8 mouse cellular contexts compared by ENCODE assay signal in the genomic region with DNA sequence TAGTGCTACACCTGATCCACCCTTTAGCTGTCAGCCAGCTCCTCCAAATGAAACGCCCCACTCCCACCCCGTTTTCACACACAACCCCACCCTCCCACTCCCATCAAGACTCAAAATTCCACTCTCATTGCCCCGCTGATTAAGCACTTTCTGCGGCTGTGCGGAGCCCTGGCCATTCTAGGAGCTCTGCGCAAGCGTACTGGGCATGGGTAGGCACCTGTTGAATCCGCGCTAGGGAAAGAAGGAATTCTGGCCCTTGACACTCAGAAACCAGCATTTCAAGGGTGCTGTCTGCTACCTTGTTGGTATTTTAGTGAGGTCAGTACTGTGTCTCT. TPM values are rescaled to one million over a fixed set of nuclear protein-coding genes. Genes with fewer than 3 reads are reported as not detected.
A peak's percentile ranks its signal among the peaks of the same experiment; 100 is the strongest.
DNase-seq lines count a peak whose midpoint lies in the region; ATAC-seq and TF ChIP-seq lines count a peak whose summit lies in the region.

No protein-coding gene starts in this region.

- WGBS in lung, postnatal 0 days: 3% methylated on average over 9 of the region's 9 CpGs
- WGBS in limb, embryonic 13.5 days: under 1% methylated on average over 9 of the region's 9 CpGs
- WGBS in small intestine, adult 2 months: 0% methylated on average over 9 of the region's 9 CpGs

- H3K4me1 ChIP-seq in lung, postnatal 0 days (ENCODE audit: insufficient read depth, low read depth, low read length): no peaks in the 10 kb centered on the region; the same call in 1 of the 2 replicates
- H3K4me1 ChIP-seq in limb, embryonic 13.5 days: peaks cover 3% of the 10 kb centered on the region; the same call in 1 of the 2 replicates
- H3K4me1 ChIP-seq in small intestine, adult 2 months (ENCODE audit: control insufficient read depth, insufficient read depth, insufficient read length, low read length): peaks cover 19% of the 10 kb centered on the region; the same call in 1 of the 2 replicates

- H3K27me3 ChIP-seq in lung, postnatal 0 days (replicated peaks; ENCODE audit: insufficient read depth, low read length): no peaks in the 10 kb centered on the region
- H3K27me3 ChIP-seq in limb, embryonic 13.5 days: peaks cover 39% of the 10 kb centered on the region
- H3K27me3 ChIP-seq in small intestine, adult 2 months (ENCODE audit: control insufficient read depth, insufficient read depth, low read length): no peaks in the 10 kb centered on the region

- TF ChIP-seq CTCF in lung, postnatal 0 days (IDR thresholded peaks at IDR 0.05): no peak
- TF ChIP-seq CTCF in small intestine, adult 2 months (IDR thresholded peaks at IDR 0.05; ENCODE audit: extremely low read depth, insufficient read length, insufficient replicate concordance, low read depth, low read length): no peak

- no peak for DNase-seq in cerebellum, postnatal 4 days (ENCODE audit: low spot score in 2 of 2)
- no peak for DNase-seq in lung, postnatal 0 days (ENCODE audit: low spot score)
- DNase-seq in lung, postnatal 25 days (ENCODE audit: low spot score): no peak
- DNase-seq in frontal cortex, postnatal 10 days (ENCODE audit: low spot score in 2 of 2): no peak

- peak overlapping the region; percentile 41 for H3K4me3 ChIP-seq in lung, postnatal 0 days (ENCODE audit: low read depth, low read length)
- peak overlapping the region; percentile 56 for H3K4me3 ChIP-seq in limb, embryonic 13.5 days
- peak overlapping the region; percentile 93 for H3K4me3 ChIP-seq in small intestine, adult 2 months (ENCODE audit: low read depth, low read length)

- H3K27ac ChIP-seq in lung, postnatal 0 days (ENCODE audit: low read length): peak overlapping the region; percentile 49; the same call in 1 of the 2 replicates
- no peak overlapping the region for H3K27ac ChIP-seq in limb, embryonic 13.5 days
- H3K27ac ChIP-seq in small intestine, adult 2 months (ENCODE audit: insufficient read depth, low read depth, low read length): peak overlapping the region; percentile 80

- peak overlapping the region; percentile 68 for H3K4me2 ChIP-seq in lung, postnatal 0 days (replicated peaks; ENCODE audit: low read depth, low read length)
- peak overlapping the region; percentile 83 for H3K4me2 ChIP-seq in limb, embryonic 13.5 days (replicated peaks)

- TF ChIP-seq EP300 in lung, postnatal 0 days (IDR thresholded peaks at IDR 0.05): no peak

- peak; percentile 81 for ATAC-seq in cerebellum, adult (ENCODE audit: insufficient number of reproducible peaks, low FRiP score, low TSS enrichment)
- no peak for ATAC-seq in lung, postnatal 0 days
- ATAC-seq in limb, embryonic 13.5 days (ENCODE audit: low FRiP score, low read depth): peak; percentile 64; the same call in 1 of the 2 replicates
- ATAC-seq in inflammation-experienced regulatory T-cells, adult 6 months: no peak

- no peak for TF ChIP-seq POLR2A in small intestine, adult 2 months (IDR thresholded peaks at IDR 0.05; ENCODE audit: low read depth, low read length)

- H3K9me3 ChIP-seq in lung, postnatal 0 days (ENCODE audit: low read length): no peaks in the 10 kb centered on the region
- H3K9me3 ChIP-seq in limb, embryonic 13.5 days: no peaks in the 10 kb centered on the region

- no peaks in the 10 kb centered on the region for H3K36me3 ChIP-seq in lung, postnatal 0 days (ENCODE audit: insufficient read depth, low read length)
- no peaks in the 10 kb centered on the region for H3K36me3 ChIP-seq in limb, embryonic 13.5 days
- H3K36me3 ChIP-seq in small intestine, adult 2 months (ENCODE audit: control insufficient read depth, insufficient read depth, low read length): 0 out of 2 replicates have a peak, but pooled peaks cover 3% of the 10 kb centered on the region

- no peak overlapping the region for H3K9ac ChIP-seq in lung, postnatal 0 days (replicated peaks; ENCODE audit: low read depth)
- H3K9ac ChIP-seq in limb, embryonic 13.5 days: no peak overlapping the region

RNA-seq across cellular contexts. Expression of a gene that starts 0.4 kb away (rescaled TPM):
- 4.6 and 5.3 TPM in 2 replicates for polyA plus RNA-seq in lung, postnatal 0 days (2015; fragmentation: Nextera tagmentation; extraction: Ambion mirVana)
- 3.3 and 3.9 TPM in 2 replicates for polyA plus RNA-seq in limb, embryonic 13.5 days (2015; fragmentation: Nextera tagmentation; extraction: Ambion mirVana)
- 1.1 and 1.8 TPM in 2 replicates for polyA plus RNA-seq in small intestine, adult 2 months (2012; rRNA removed)
- polyA plus RNA-seq in inflammation-experienced regulatory T-cells, adult 6 months (2017; shearing (Covaris generic)): under 1 TPM; 0.23 to 0.47 (median 0.36) TPM

RNA-seq across cellular contexts. Expression of a gene that starts 9.3 kb away (rescaled TPM):
- polyA plus RNA-seq in lung, postnatal 0 days (2015; fragmentation: Nextera tagmentation; extraction: Ambion mirVana): not detected in 2 replicates
- polyA plus RNA-seq in limb, embryonic 13.5 days (2015; fragmentation: Nextera tagmentation; extraction: Ambion mirVana): not detected in 2 replicates
- polyA plus RNA-seq in small intestine, adult 2 months (2012; rRNA removed): not detected in 2 replicates
- not detected for polyA plus RNA-seq in inflammation-experienced regulatory T-cells, adult 6 months (2017; shearing (Covaris generic))

Comparison
In these comparisons a context has a peak if more than half of its experiments do, and no peak if none do; other contexts are left out.
1. ATAC-seq: peak in cerebellum, adult (single experiment) and limb, embryonic 13.5 days (single experiment); none in lung, postnatal 0 days (single experiment) and inflammation-experienced regulatory T-cells, adult 6 months (single experiment).
2. H3K4me3 ChIP-seq: peak in every context shown above with its lines; median percentile 93 in small intestine, adult 2 months; 56 in limb, embryonic 13.5 days; 41 in lung, postnatal 0 days.